Mouse (Mus musculus): ENCODE results near the gene D630045J12Rik. TPM values are rescaled to one million over a fixed set of nuclear protein-coding genes. Genes with fewer than 3 reads are reported as not detected.

The D630045J12Rik gene
- polyA plus RNA-seq, 1 experiment = 0.55 TPM

GRCm38 (mm10) chr6:38235991-38236658 is 17.7 kb downstream of the D630045J12Rik start:
- Histone ChIP-seq H3K4me3 (replicated peaks; ENCODE audit: control insufficient read depth, low read depth, low read length) (no peak overlapping the region), H3K27ac (ENCODE audit: control insufficient read depth, insufficient read depth, low read depth, low read length, poor library complexity) (no peak overlapping the region), H3K4me1 (ENCODE audit: control insufficient read depth, insufficient read depth, low read length) (no peaks in the 10 kb centered on the region)
- no peak for TF ChIP-seq POLR2A (IDR thresholded peaks at IDR 0.05; ENCODE audit: borderline replicate concordance, control insufficient read depth, low read depth, low read length)
- no peak for TF ChIP-seq CTCF (IDR thresholded peaks at IDR 0.05; ENCODE audit: control insufficient read depth, insufficient read depth, low read length)
- WGBS = 70% methylated on average over 7 of the region's 7 CpGs

- TF ChIP-seq POLR2A (IDR thresholded peaks at IDR 0.05; ENCODE audit: borderline replicate concordance, control insufficient read depth, low read depth, low read length) (no peak), CTCF (IDR thresholded peaks at IDR 0.05; ENCODE audit: control insufficient read depth, insufficient read depth, low read length) (no peak)
- Histone ChIP-seq H3K27ac (ENCODE audit: control insufficient read depth, insufficient read depth, low read depth, low read length, poor library complexity) (no peak overlapping the region), H3K4me3 (replicated peaks; ENCODE audit: control insufficient read depth, low read depth, low read length) (no peak overlapping the region), H3K4me1 (ENCODE audit: control insufficient read depth, insufficient read depth, low read length) (no peaks in the 10 kb centered on the region)
- 75% methylated on average over 3 of the region's 3 CpGs for WGBS
These were observed 20.0 kb downstream of the D630045J12Rik start for GRCm38 (mm10) chr6:38233803-38234202.

GRCm38 (mm10) chr6:38232917-38233316 is 20.9 kb downstream of the D630045J12Rik start:
- Histone ChIP-seq H3K4me1 (ENCODE audit: control insufficient read depth, insufficient read depth, low read length) (no peaks in the 10 kb centered on the region), H3K27ac (ENCODE audit: control insufficient read depth, insufficient read depth, low read depth, low read length, poor library complexity) (no peak overlapping the region), H3K4me3 (replicated peaks; ENCODE audit: control insufficient read depth, low read depth, low read length) (no peak overlapping the region)
- WGBS = 77% methylated on average over 3 of the region's 3 CpGs
- TF ChIP-seq CTCF (IDR thresholded peaks at IDR 0.05; ENCODE audit: control insufficient read depth, insufficient read depth, low read length) (no peak), POLR2A (IDR thresholded peaks at IDR 0.05; ENCODE audit: borderline replicate concordance, control insufficient read depth, low read depth, low read length) (no peak)

DNA sequence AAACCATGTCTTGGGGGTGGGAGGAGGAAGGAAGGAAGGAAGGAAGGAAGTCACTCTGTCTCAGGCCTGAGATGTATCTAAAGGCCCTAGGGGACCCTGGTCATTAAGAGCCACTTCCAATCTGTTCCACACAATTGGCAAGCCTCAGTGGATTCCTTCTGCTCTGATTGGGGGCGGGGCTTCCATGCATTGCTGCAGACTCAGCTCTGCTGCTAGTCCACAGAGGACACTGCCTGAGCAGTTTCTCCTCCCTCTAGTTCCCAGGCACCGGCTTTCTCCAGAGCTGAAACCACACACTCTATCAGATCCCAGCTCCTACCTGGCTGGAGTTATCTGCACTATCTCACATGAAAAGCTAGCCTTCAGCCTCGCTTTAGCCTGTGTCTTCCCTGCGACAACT is 21.8 kb downstream of the D630045J12Rik start:
- TF ChIP-seq POLR2A (IDR thresholded peaks at IDR 0.05; ENCODE audit: borderline replicate concordance, control insufficient read depth, low read depth, low read length) = no peak
- no peak for TF ChIP-seq CTCF (IDR thresholded peaks at IDR 0.05; ENCODE audit: control insufficient read depth, insufficient read depth, low read length)
- Histone ChIP-seq H3K4me1 (ENCODE audit: control insufficient read depth, insufficient read depth, low read length) (no peaks in the 10 kb centered on the region), H3K4me3 (replicated peaks; ENCODE audit: control insufficient read depth, low read depth, low read length) (no peak overlapping the region), H3K27ac (ENCODE audit: control insufficient read depth, insufficient read depth, low read depth, low read length, poor library complexity) (no peak overlapping the region)
- WGBS = 87% methylated on average over 4 of the region's 4 CpGs

- H3K27ac ChIP-seq (ENCODE audit: control insufficient read depth, insufficient read depth, low read depth, low read length, poor library complexity) = no peak overlapping the region
- no peak overlapping the region for H3K4me3 ChIP-seq (replicated peaks; ENCODE audit: control insufficient read depth, low read depth, low read length)
- TF ChIP-seq POLR2A (IDR thresholded peaks at IDR 0.05; ENCODE audit: borderline replicate concordance, control insufficient read depth, low read depth, low read length) = no peak
- no peak for TF ChIP-seq CTCF (IDR thresholded peaks at IDR 0.05; ENCODE audit: control insufficient read depth, insufficient read depth, low read length)
- no peaks in the 10 kb centered on the region for H3K4me1 ChIP-seq (ENCODE audit: control insufficient read depth, insufficient read depth, low read length)
- 74% methylated on average over 1 of the region's 1 CpGs for WGBS
These were observed 29.7 kb downstream of the D630045J12Rik start for GRCm38 (mm10) chr6:38224079-38224478.

GRCm38 (mm10) chr6:38219261-38219660 is 34.5 kb downstream of the D630045J12Rik start:
- 86% methylated on average over 2 of the region's 2 CpGs for WGBS
- TF ChIP-seq CTCF (IDR thresholded peaks at IDR 0.05; ENCODE audit: control insufficient read depth, insufficient read depth, low read length) (no peak), POLR2A (IDR thresholded peaks at IDR 0.05; ENCODE audit: borderline replicate concordance, control insufficient read depth, low read depth, low read length) (no peak)

GRCm38 (mm10) chr6:38215448-38216110 is 38.2 kb downstream of the D630045J12Rik start:
- Histone ChIP-seq H3K27ac (ENCODE audit: control insufficient read depth, insufficient read depth, low read depth, low read length, poor library complexity) (no peak overlapping the region), H3K4me1 (ENCODE audit: control insufficient read depth, insufficient read depth, low read length) (no peaks in the 10 kb centered on the region), H3K4me3 (replicated peaks; ENCODE audit: control insufficient read depth, low read depth, low read length) (no peak overlapping the region)
- WGBS = 82% methylated on average over 14 of the region's 14 CpGs
- TF ChIP-seq CTCF (IDR thresholded peaks at IDR 0.05; ENCODE audit: control insufficient read depth, insufficient read depth, low read length) (no peak), POLR2A (IDR thresholded peaks at IDR 0.05; ENCODE audit: borderline replicate concordance, control insufficient read depth, low read depth, low read length) (no peak)

More at GRCm38 (mm10) chr6:38219261-38219660, 34.5 kb downstream of the D630045J12Rik start:
- Histone ChIP-seq H3K4me1 (ENCODE audit: control insufficient read depth, insufficient read depth, low read length) (no peaks in the 10 kb centered on the region), H3K27ac (ENCODE audit: control insufficient read depth, insufficient read depth, low read depth, low read length, poor library complexity) (no peak overlapping the region), H3K4me3 (replicated peaks; ENCODE audit: control insufficient read depth, low read depth, low read length) (no peak overlapping the region)

DNA sequence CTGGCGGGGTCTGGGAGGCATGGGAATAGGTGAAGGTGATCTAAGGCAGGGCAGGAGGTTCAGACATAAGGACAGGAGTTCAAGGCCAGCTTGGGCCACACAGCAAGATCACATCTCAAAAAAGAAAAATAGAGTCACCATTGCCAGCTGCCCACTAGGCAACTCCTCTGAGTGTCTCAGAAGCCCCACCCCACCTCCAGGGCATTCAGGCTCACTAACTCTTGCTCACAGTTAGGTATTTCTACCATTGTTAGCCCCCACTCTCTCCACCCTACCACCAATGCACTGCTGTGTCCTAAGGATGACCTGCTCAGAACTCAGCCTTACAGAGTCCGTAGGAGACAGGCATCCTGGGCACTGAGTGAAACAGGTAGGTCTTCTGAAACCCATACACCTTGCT is 46.2 kb downstream of the D630045J12Rik start:
- H3K27ac ChIP-seq (ENCODE audit: control insufficient read depth, insufficient read depth, low read depth, low read length, poor library complexity) = no peak overlapping the region
- TF ChIP-seq POLR2A (IDR thresholded peaks at IDR 0.05; ENCODE audit: borderline replicate concordance, control insufficient read depth, low read depth, low read length) (no peak), CTCF (IDR thresholded peaks at IDR 0.05; ENCODE audit: control insufficient read depth, insufficient read depth, low read length) (no peak)
- H3K4me1 ChIP-seq (ENCODE audit: control insufficient read depth, insufficient read depth, low read length) = no peaks in the 10 kb centered on the region
- WGBS = 82% methylated on average over 2 of the region's 2 CpGs
- H3K4me3 ChIP-seq (replicated peaks; ENCODE audit: control insufficient read depth, low read depth, low read length) = no peak overlapping the region
